Mouse (Mus musculus): Measurements from ENCODE around the gene Sh3bgrl2. TPM values are rescaled to one million over a fixed set of nuclear protein-coding genes. Genes with fewer than 3 reads are reported as not detected.

The Sh3bgrl2 gene
- total and polyA plus RNA-seq, 3 experiments, result not detected

GRCm38 (mm10) chr9:83569898-83570297 lies 21.8 kb downstream of the Sh3bgrl2 start:
- H3K79me2 ChIP-seq (ENCODE audit: control insufficient read depth, insufficient read depth, low read length, poor library complexity), result no peaks in the 10 kb centered on the region
- no peak overlapping the region for H3K4me3 ChIP-seq (ENCODE audit: control insufficient read depth in 1 of 2, insufficient read depth in 1 of 2, low read depth in 2 of 2, low read length in 2 of 2)
- H3K27me3 ChIP-seq (ENCODE audit: control insufficient read depth in 1 of 2, insufficient read depth in 2 of 2, low read length in 2 of 2), result no peaks in the 10 kb centered on the region
- no peak for DNase-seq (ENCODE audit: low read depth, low spot score)
- H3K36me3 ChIP-seq (ENCODE audit: control insufficient read depth in 1 of 2, insufficient read depth in 2 of 2, low read length in 2 of 2), result no peaks in the 10 kb centered on the region
- TF ChIP-seq SIN3A (IDR thresholded peaks at IDR 0.05; ENCODE audit: low read length) (no peak), USF2 (IDR thresholded peaks at IDR 0.05; ENCODE audit: borderline replicate concordance in 1 of 2, insufficient read depth in 1 of 2, low read depth in 1 of 2, low read length in 2 of 2) (no peak)
- H3K4me1 ChIP-seq (ENCODE audit: control insufficient read depth in 1 of 2, insufficient read depth in 2 of 2, low read length in 2 of 2), result no peaks in the 10 kb centered on the region
- H3K27ac ChIP-seq (ENCODE audit: control insufficient read depth, low read depth, low read length), result no peak overlapping the region
- no peaks in the 10 kb centered on the region for H3K9me3 ChIP-seq (replicated peaks; ENCODE audit: insufficient read depth, low read length)
- H3K9ac ChIP-seq (ENCODE audit: control insufficient read depth, low read depth, low read length, poor library complexity, severe bottlenecking), result no peak overlapping the region

DNA sequence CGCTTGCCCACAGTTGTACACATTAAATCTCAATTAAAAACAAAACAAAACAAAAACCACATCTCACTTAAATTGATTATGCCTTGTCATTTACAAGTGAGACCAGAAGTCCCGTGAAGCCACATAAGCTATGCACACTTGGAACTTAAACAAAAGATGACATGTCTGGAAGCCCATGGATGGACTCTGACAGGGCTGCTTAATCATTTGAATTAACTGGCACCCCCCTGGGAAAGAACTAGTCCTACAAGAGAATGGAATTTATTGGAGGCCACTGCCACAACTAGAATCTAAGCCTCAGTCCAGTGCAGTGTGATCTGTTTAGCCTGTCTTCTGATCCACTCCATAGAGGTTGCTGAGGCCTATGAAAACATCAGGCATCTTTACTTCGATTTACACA lies 23.2 kb downstream of the Sh3bgrl2 start:
- Histone ChIP-seq H3K27me3 (ENCODE audit: control insufficient read depth in 1 of 2, insufficient read depth in 2 of 2, low read length in 2 of 2) (no peaks in the 10 kb centered on the region), H3K9ac (ENCODE audit: control insufficient read depth, low read depth, low read length, poor library complexity, severe bottlenecking) (no peak overlapping the region), H3K36me3 (ENCODE audit: control insufficient read depth in 1 of 2, insufficient read depth in 2 of 2, low read length in 2 of 2) (no peaks in the 10 kb centered on the region), H3K9me3 (replicated peaks; ENCODE audit: insufficient read depth, low read length) (no peaks in the 10 kb centered on the region), H3K4me1 (ENCODE audit: control insufficient read depth in 1 of 2, insufficient read depth in 2 of 2, low read length in 2 of 2) (no peaks in the 10 kb centered on the region), H3K79me2 (ENCODE audit: control insufficient read depth, insufficient read depth, low read length, poor library complexity) (no peaks in the 10 kb centered on the region), H3K4me3 (ENCODE audit: control insufficient read depth in 1 of 2, insufficient read depth in 1 of 2, low read depth in 2 of 2, low read length in 2 of 2) (no peak overlapping the region), H3K27ac (ENCODE audit: control insufficient read depth, low read depth, low read length) (no peak overlapping the region)
- TF ChIP-seq USF2 (IDR thresholded peaks at IDR 0.05; ENCODE audit: borderline replicate concordance in 1 of 2, insufficient read depth in 1 of 2, low read depth in 1 of 2, low read length in 2 of 2), result no peak
- TF ChIP-seq SIN3A (IDR thresholded peaks at IDR 0.05; ENCODE audit: low read length), result no peak
- no peak for TF ChIP-seq ZMIZ1 (IDR thresholded peaks at IDR 0.05; ENCODE audit: low read depth, low read length)
- no peak for TF ChIP-seq ELF1 (IDR thresholded peaks at IDR 0.05; ENCODE audit: low read depth, low read length)
- TF ChIP-seq MEF2A (IDR thresholded peaks at IDR 0.05; ENCODE audit: extremely low read depth, insufficient replicate concordance, low read depth, low read length, poor library complexity, severe bottlenecking), result no peak
- TF ChIP-seq HCFC1 (IDR thresholded peaks at IDR 0.05; ENCODE audit: low read depth, low read length), result no peak
- no peak for TF ChIP-seq MXI1 (IDR thresholded peaks at IDR 0.05; ENCODE audit: low read depth, low read length)
- no peak for TF ChIP-seq NELFE (IDR thresholded peaks at IDR 0.05; ENCODE audit: low read depth, low read length)
- TF ChIP-seq NRF1 (IDR thresholded peaks at IDR 0.05; ENCODE audit: insufficient read depth, low read depth, low read length, poor library complexity, severe bottlenecking), result no peak
- no peak for TF ChIP-seq GATA1 (IDR thresholded peaks at IDR 0.05; ENCODE audit: low read depth, low read length)
- TF ChIP-seq MAFK (IDR thresholded peaks at IDR 0.05; ENCODE audit: borderline replicate concordance, low read depth, low read length), result no peak
- no peak for TF ChIP-seq USF1 (IDR thresholded peaks at IDR 0.05; ENCODE audit: low read depth, low read length)
- TF ChIP-seq GABPA (IDR thresholded peaks at IDR 0.05; ENCODE audit: low read depth, low read length), result no peak
- TF ChIP-seq KAT2A (conservative IDR thresholded peaks at IDR 0.05; ENCODE audit: low read depth, low read length), result no peak
- no peak for TF ChIP-seq EP300 (IDR thresholded peaks at IDR 0.05; ENCODE audit: low read depth in 1 of 2, low read length in 2 of 2)
- no peak for TF ChIP-seq BHLHE40 (IDR thresholded peaks at IDR 0.05; ENCODE audit: borderline replicate concordance, low read depth, low read length)
- no peak for TF ChIP-seq TBP (IDR thresholded peaks at IDR 0.05; ENCODE audit: low read depth, low read length)
- no peak for TF ChIP-seq TAL1 (IDR thresholded peaks at IDR 0.05; ENCODE audit: low read length)
- no peak for DNase-seq (ENCODE audit: low read depth, low spot score)

All from MEL (cell line).